Mouse (Mus musculus) cerebellum, adult 2 months (tissue): ENCODE results near the gene Donson. TPM values are rescaled to one million over a fixed set of nuclear protein-coding genes. Genes with fewer than 3 reads are reported as not detected.

Experiments
- DNase-seq, 2 experiments: peaks; one replicate each; pipeline ENCODE4 v3.0.0; 2021
- H3K27ac ChIP-seq: fragments of 200-500 bp; 2 replicates; pipeline ENCODE4 v1.5.1; 2012; ENCODE audit warnings: low read length, control low read depth, inconsistent platforms; ENCODE audit not compliant: insufficient read depth
- H3K27me3 ChIP-seq: fragments of 200-500 bp; 2 replicates; pipeline ENCODE4 v1.6.1; 2012; ENCODE audit warnings: inconsistent platforms, mild to moderate bottlenecking, low read length, moderate library complexity; ENCODE audit not compliant: control insufficient read depth, insufficient read depth
- H3K4me1 ChIP-seq: fragments of 200-500 bp; 2 replicates; pipeline ENCODE4 v1.6.1; 2011; ENCODE audit warnings: low read length; ENCODE audit not compliant: control insufficient read depth, insufficient read depth
- H3K4me3 ChIP-seq: fragments of 200-500 bp; replicated peaks from 2 replicates; pipeline ENCODE3; 2011; ENCODE audit warnings: mild to moderate bottlenecking, low read depth, low read length, control low read depth; ENCODE audit not compliant: insufficient read depth
- CTCF ChIP-seq: fragments of 200-500 bp; IDR thresholded peaks from 2 replicates; pipeline ENCODE4 v1.5.1; 2011; ENCODE audit warnings: low read depth, mild to moderate bottlenecking, control low read depth, low read length, moderate library complexity, borderline replicate concordance; ENCODE audit not compliant: insufficient read depth
- POLR2A ChIP-seq: fragments of 200-500 bp; IDR thresholded peaks from 2 replicates; pipeline ENCODE4 v1.6.1; 2011; ENCODE audit warnings: low read length, control low read depth, borderline replicate concordance; ENCODE audit not compliant: insufficient read depth
- WGBS: fragments of 180-500 bp; shearing (Covaris S2); methylation state at CpG from one replicate; pipeline ENCODE4 v1.1.7; 2018; 5-methylcytosine and 5-hydroxymethylcytosine counted together
- polyA plus RNA-seq: library from polyadenylated mRNA; depleted of rRNA; stranded (reverse); fragments of >200 nt; gene quantifications from 2 replicates; pipeline ENCODE4 v1.2.3, GENCODE M21; 2012; rRNA removed

Gene Donson
- 28.0 and 29.6 TPM in 2 replicates for polyA plus RNA-seq

GRCm38 (mm10) chr16:91688619-91689334 is at the start of gene Donson:
Gene Donson (minus strand): TSS chr16:91688770.
- peak; percentile 93 to 96 for DNase-seq
- under 1% methylated on average over 71 of the region's 71 CpGs for WGBS
- no peaks in the 10 kb centered on the region for H3K27me3 ChIP-seq
- H3K4me1 ChIP-seq, result peaks cover 5% of the 10 kb centered on the region
- H3K27ac ChIP-seq, result peak within 1 kb of the TSS; percentile 83
- peak within 1 kb of the TSS; percentile 74 for H3K4me3 ChIP-seq
- TF ChIP-seq CTCF, result no peak
- TF ChIP-seq POLR2A, result peak; percentile 85

GRCm38 (mm10) chr16:91736046-91736816 is 47.7 kb upstream of the Donson start:
- 65% methylated on average over 7 of the region's 7 CpGs for WGBS
- Histone ChIP-seq H3K27me3 (no peaks in the 10 kb centered on the region), H3K4me3 (no peak overlapping the region), H3K4me1 (peaks cover 35% of the 10 kb centered on the region), H3K27ac (no peak overlapping the region)
- TF ChIP-seq CTCF, result no peak
- TF ChIP-seq POLR2A, result no peak
- DNase-seq, result no peak

- Histone ChIP-seq H3K4me1 (peaks cover 27% of the 10 kb centered on the region), H3K27me3 (no peaks in the 10 kb centered on the region), H3K4me3 (no peak overlapping the region), H3K27ac (no peak overlapping the region)
- no peak for TF ChIP-seq CTCF
- no peak for TF ChIP-seq POLR2A
- WGBS, result 32% methylated on average over 5 of the region's 5 CpGs
- no peak for DNase-seq
Measured at GRCm38 (mm10) chr16:91734771-91735170, 46.2 kb upstream of the Donson start.

GRCm38 (mm10) chr16:91732816-91733215 is 44.2 kb upstream of the Donson start:
- 40% methylated on average over 2 of the region's 2 CpGs for WGBS
- DNase-seq, result no peak
- Histone ChIP-seq H3K27ac (no peak overlapping the region), H3K4me3 (no peak overlapping the region), H3K27me3 (no peaks in the 10 kb centered on the region), H3K4me1 (peaks cover 27% of the 10 kb centered on the region)
- TF ChIP-seq POLR2A, result no peak
- no peak for TF ChIP-seq CTCF

GRCm38 (mm10) chr16:91730446-91730845 is 41.9 kb upstream of the Donson start:
- H3K27me3 ChIP-seq, result no peaks in the 10 kb centered on the region
- H3K4me1 ChIP-seq, result peaks cover 19% of the 10 kb centered on the region
- no peak for TF ChIP-seq CTCF
- peak overlapping the region; percentile 71; the same call in 1 of the 2 replicates for H3K27ac ChIP-seq
- under 1% methylated on average over 11 of the region's 11 CpGs for WGBS
- DNase-seq, result no peak
- H3K4me3 ChIP-seq, result peak overlapping the region; percentile 83

- DNase-seq, result peak; percentile 63 to 70
- TF ChIP-seq CTCF (no peak), POLR2A (no peak)
- under 1% methylated on average over 43 of the region's 44 CpGs for WGBS
- Histone ChIP-seq H3K27me3 (no peaks in the 10 kb centered on the region), H3K27ac (peak overlapping the region; percentile 71), H3K4me3 (peak overlapping the region; percentile 83), H3K4me1 (peaks cover 18% of the 10 kb centered on the region)
Measured at GRCm38 (mm10) chr16:91729821-91730441, 41.4 kb upstream of the Donson start.

GRCm38 (mm10) chr16:91729066-91729482 is 40.5 kb upstream of the Donson start, which contains the start of gene Itsn1:
Gene Itsn1 (plus strand): TSS chr16:91729281.
- H3K27me3 ChIP-seq, result no peaks in the 10 kb centered on the region
- peak; percentile 55; the same call in 1 of the 2 replicates for TF ChIP-seq POLR2A
- no peak for TF ChIP-seq CTCF
- peak; percentile 98 to 100 for DNase-seq
- H3K27ac ChIP-seq, result peak within 1 kb of the TSS; percentile 71
- H3K4me1 ChIP-seq, result peaks cover 11% of the 10 kb centered on the region
- H3K4me3 ChIP-seq, result peak within 1 kb of the TSS; percentile 83
- WGBS, result 2% methylated on average over 33 of the region's 33 CpGs
